Mouse (Mus musculus): ENCODE measurements around the gene Lgals2.

The Lgals2 gene

DNA sequence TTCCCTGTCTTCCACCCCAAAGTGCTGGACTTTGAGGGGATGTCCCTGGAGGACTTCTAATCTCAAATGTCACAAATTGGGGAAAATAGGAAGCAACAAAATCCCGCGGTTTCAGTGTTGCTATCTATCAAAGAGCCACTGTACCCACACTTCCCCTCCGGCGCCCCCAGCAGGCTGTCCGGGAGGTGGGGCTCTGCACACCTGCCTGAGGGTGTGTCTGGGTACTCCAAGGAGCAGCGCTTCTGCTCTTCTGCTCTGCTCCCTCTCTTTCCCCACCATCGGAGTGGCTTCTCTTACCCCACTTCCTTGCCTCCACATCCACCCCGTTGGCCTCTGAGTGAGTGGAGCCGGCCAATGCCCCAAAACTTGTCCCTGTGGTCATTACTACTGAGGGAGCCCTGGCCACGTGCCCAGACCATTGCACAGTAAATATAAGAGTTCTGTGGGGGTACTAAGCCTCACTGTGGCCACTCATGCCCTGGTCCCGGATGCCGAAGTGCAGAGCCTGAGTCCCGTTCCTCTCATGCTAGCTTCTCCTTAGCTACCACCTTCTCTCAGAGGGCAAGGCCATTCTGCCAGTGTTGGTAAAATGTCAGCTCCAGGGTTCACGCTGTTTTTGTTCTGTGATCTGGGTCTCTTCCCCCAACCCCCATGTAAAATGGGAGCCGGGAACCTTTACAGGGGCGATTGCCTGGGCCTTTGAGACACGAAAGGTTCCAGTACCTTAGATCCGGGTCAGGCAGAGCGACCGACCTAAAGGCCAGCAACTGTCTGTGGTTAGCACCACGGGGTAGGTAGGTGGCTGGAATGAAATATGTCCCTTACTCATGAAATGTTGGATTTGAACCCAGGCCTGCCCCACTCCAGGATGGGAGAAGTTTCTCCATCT, 11.5 kb downstream of the Lgals2 start:
- no peak for DNase-seq (ENCODE audit: low read depth, low spot score)

DNA sequence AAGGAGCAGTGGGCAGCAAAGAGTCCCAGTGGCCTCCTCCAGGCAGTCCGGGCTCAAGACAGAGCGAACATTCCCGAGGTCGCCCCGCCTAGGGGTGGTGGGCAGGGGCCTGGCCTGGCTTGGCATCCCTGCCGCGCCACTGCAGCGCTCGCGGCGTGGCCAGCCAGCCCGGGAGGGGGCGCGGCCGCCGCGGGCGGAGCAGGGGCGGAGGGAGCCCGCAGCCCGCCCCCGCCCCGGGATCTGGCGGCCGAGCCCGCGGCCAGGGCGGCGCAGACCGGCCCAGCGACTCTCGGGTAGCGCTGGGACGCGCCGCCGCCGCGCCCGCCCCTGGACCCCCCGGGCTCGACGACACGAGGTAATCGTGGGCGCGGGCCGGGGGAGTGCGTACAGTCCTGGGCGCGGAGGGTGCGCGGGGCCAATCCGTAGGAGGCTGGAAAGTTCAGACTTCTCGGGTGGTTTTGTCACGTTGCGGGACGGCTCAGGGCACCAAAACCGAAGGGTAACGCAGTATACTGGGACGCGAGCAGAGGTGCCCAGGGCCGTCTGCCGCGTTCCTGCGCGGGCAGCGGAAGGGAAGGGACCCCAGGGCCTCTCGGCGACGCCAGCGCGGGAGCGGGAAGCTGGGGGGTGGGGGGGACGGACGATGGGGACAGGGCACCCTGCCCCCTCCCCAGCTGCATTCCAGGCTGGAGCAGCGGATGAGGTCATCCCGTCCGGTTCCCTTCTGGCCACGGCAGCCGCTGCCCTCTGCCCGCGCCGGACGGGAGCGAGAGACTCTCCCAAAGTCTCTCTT, 12.8 kb downstream of the Lgals2 start, which contains the start of gene Cdc42ep1:
Gene Cdc42ep1, plus strand, starts transcription at position 254 of the 793 bp plus-strand sequence.
- DNase-seq (ENCODE audit: low read depth, low spot score): no peak

DNA sequence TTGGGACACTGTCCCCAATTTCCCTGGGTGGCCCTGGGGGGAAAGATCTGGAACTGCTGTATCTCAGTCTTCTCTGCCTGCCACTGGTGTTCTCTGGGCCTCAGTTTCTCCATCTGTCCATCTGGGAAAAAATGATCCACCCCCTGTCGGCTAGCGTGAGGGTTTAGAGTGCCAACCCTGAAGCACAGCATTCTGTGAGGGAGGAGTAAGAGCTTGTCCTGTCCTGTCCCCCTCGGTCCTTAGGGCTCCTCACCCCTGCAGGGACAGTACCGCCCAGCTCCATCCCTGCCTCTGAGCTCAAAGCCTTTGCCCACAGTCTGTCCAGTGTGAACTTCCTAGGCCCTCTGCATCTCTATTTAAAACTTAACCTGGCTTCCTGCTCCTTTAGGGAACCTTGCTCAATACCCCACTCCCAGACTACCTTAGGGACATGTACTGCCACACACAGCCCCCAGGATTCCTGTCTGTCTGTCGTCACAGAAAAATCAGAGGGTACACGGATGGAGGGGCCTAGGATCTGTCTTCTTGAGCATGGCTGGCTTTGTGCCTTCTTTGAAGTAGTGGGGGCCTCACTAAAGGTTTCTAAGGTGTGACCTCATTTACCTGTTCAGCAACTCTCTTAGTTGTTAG, 14.1 kb downstream of the Lgals2 start:
- no peak for DNase-seq (ENCODE audit: low read depth, low spot score)

DNA sequence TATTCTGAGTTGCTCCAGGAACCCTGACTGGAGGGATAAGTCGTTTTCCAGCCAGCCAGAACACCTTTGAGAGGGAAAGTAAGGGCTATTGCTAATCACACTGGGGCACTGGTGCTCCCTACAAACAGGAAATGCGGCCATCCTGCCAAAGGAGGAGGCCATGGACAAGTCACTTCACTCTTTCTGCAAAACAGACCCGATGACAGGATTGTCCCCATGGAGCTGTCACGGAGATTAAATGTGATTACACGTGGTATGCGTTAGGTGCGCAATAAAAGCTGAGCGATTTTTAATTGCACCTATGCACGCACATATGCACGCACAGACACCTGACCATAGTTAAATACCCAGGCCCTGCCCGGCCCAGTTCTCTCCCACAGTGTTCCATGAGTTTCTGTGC, 14.6 kb downstream of the Lgals2 start:
- no peak for DNase-seq (ENCODE audit: low read depth, low spot score)

DNA sequence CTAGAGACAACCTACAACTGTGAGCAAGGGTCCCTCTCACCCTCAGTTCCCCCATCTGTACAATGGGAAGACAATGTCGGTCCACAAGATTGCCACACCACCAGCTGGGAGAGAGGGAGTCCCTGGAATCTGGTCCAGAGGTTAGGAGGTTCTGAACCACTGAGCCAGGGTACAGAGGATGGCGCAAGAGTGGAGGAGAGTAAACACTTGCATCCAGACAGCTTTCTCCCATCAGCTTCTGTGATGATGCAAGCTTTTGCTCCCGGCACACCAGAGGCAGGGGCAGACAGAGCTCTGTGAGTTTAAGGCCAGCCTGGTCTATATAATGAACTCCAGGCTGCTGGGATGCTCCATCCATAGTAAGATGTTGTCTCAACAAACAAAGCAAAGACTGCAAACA, 15.1 kb downstream of the Lgals2 start:
- no peak for DNase-seq (ENCODE audit: low read depth, low spot score)

DNA sequence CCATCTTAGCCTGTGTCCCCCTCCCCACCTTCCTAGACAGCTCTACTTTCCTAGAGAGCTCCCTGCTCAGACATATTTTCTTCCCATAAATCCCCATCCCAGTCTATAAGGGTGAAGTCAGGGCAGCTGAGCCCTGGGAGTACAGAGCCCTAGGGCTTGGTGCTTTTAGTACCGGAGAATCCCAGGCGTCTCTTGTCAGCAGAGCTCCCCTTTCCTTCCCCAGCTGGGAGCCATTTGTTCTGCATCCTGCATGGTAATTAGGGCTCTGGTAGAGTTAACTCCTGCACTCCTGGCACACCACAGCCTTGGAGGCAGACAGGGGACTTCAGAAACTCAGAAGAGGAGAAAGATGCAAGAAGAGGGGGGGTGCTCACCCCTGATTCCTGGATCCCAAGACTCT, 15.6 kb downstream of the Lgals2 start:
- no peak for DNase-seq (ENCODE audit: low read depth, low spot score)

DNA sequence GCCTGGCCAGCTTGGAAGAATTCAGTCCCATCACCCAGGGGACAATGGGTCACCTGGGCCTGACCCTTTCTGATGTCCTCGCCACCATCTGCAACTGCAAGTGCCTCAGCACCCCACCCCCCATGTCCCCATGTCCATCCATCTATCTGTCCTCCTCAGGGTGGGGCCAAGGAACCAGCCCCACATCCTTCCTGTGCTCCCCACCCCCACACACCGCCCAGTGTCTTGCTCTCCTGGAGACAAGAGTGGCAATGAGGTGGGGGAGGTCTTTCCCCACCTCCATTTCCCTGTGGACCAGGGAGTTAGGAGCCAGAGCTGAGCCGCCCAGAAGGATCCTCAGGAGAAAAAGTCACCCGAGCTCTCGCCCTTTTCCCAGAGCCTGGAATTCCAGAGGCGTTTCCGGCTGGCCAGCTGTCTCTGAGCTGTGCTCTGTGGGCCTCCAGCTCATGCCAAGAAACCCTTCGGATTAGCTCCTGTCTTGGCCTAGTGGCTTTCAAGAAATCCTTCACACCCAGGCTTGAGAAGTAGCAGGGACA, 19.2 kb downstream of the Lgals2 start:
- no peak for DNase-seq (ENCODE audit: low read depth, low spot score)

DNA sequence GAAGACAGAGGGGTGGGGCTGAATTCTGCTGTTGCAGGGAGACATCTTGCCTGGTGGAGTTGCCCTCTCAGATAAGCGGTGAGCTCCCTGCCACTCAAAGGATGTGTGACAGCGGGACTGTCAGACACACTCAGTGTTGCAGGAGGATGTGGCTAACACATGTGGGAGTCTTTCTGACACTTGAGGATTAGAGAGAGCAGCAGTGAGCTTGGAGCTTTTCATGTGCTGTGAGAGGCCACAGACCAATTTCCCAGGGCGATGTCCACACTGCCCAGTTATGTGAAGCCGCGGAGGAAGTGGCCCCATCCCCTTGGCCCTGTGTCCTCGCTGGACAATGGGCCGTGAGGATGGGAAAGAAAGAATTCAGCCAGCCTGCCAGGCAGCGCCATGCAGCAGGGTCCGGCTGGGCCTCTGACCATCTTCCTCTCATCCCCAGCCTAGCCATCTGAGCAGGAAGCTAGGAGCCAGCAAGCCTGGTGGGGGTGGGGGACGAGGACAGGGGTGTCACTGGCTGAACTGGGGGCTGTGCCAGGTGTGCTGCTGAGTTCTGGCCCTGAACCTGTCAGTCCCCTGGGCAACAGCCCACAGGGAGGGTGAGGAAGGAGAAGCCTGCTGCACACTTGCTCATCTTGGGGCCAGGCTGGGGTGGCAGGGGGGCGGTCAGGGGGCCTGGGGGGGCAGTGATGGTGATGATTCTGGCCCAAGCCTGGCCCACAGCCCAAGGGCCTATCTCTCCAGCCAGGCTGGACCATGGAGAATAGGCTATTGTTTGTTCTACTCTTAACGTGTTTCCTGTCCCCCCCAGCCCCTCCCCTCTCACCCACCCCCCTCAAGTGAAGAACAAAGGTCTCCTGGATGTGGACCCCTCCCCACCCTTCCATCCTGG, 19.9 kb downstream of the Lgals2 start:
- peak; percentile 85 for DNase-seq (ENCODE audit: low read depth, low spot score)

DNA sequence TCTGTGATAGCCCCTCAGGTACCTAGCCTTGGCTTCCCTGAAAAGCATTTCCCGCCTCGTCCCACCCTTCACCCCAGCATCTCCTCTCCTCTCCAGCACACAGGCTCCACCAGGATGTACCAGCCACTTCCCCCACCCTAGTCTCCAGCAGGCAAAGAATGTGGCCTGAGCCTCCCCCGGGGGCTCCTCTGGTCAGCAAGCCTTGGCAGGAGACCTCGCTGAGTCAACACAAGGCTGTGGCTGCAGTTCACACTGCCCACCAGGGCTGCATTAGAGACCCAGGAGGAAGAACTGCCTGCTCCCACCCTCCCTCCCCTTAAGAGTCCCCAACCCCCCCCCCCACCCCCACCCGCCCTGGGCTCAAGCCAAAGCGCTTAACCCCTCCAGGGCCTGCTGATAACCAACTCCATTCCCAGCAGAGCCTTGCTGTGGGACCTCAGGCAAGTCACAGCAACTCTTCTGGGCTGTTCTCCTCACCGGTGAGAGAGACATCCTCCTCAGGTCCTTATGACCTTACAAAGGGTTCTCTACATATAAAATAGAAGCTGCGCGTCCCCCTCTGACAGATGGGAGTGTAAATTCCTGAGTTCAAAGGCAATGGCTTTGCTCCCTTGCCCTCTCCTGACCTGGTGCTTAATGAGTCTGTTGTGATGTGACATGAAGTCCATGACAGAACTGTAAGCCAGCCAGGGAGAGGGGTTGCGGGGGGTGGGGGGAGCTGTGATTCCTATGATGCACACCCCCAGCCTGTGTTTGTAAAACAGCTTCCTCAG, 20.9 kb downstream of the Lgals2 start:
- DNase-seq (ENCODE audit: low read depth, low spot score): no peak

DNA sequence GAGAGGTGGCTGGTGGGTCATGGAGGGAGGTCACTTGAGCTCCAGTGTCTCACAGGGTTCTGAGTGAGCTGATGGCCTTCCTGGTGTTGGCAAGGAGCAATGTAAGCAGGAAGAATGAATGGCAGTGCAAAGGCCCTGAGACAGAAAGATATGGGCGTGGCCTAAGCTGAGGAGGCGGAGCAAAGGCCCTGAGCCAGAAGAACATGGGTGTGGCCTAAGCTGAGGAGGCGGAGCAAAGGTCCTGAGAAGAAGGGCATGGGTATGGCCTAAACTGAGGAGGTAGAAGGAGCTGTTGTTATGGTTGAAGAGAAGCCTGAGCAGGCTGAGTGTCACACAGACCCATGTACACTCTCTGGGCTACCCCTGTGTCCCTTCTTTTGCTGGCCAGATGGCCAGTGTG, 21.7 kb downstream of the Lgals2 start:
- no peak for DNase-seq (ENCODE audit: low read depth, low spot score)

DNA sequence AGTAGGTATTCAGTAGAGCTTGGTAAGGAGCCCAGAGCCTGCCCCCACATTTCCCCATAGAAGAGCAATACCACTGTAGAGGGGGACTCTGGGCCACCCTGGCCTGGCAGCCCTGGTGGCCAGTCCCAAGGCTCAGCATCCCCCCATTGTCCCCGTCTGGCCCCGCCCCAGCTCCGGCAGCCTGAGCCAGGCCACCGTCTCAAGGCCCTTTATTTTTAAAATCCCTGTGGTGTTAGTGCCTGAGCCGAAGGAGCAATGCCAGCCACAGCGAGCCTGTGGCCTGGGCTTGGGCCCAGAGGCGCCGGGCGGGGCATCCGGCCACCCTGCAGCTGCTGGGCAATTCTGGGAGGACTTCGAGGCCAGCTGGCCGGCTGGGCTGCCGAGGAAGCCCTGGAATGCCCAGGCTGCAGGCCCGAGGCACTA, 22.6 kb downstream of the Lgals2 start:
- DNase-seq (ENCODE audit: low read depth, low spot score): no peak

DNA sequence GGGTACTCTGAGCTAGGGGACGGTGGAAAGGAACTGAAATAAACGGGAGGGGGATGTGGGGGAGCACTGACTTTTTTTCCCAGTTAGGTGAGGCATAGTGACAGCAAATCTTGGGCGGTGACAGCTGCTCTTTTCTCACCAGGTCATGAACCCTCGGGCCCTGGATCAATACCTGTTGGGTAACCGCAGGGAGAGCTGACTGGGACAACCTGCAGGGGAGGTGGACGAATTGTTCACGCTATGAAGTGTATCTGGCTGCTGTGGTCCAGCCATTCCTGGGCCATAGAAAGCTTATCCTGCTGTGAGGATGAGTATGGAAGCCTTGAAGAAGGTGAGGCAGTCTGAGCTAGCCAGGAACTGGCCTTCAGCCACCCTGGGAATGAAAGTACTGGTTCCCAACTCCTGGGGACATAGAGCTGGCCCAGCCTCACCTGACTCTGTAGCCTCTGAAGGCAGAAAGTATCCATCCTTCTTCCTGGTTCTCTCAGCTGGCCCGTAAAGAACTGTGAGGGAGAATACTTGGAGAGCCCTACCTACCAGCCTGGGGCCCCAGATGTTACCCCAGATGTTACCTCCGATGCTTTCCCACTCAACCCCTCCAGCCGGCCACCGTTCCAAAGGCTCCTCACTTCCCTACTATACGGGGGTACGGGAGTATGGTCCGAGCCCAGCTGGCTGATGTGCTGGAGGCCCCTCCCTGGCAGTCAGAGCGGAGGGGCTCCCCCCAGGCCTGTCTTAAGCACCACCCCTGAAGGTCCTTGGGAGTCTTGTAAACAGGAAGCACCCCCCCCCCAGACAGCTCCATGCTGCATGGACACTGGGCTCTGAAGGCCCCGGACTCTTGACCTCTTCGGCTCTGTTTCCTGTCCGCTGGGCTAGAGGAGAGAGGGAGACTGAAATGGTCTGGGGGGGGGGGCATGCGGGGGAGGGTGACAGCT, 23.3 kb downstream of the Lgals2 start:
- no peak for DNase-seq (ENCODE audit: low read depth, low spot score)

DNA sequence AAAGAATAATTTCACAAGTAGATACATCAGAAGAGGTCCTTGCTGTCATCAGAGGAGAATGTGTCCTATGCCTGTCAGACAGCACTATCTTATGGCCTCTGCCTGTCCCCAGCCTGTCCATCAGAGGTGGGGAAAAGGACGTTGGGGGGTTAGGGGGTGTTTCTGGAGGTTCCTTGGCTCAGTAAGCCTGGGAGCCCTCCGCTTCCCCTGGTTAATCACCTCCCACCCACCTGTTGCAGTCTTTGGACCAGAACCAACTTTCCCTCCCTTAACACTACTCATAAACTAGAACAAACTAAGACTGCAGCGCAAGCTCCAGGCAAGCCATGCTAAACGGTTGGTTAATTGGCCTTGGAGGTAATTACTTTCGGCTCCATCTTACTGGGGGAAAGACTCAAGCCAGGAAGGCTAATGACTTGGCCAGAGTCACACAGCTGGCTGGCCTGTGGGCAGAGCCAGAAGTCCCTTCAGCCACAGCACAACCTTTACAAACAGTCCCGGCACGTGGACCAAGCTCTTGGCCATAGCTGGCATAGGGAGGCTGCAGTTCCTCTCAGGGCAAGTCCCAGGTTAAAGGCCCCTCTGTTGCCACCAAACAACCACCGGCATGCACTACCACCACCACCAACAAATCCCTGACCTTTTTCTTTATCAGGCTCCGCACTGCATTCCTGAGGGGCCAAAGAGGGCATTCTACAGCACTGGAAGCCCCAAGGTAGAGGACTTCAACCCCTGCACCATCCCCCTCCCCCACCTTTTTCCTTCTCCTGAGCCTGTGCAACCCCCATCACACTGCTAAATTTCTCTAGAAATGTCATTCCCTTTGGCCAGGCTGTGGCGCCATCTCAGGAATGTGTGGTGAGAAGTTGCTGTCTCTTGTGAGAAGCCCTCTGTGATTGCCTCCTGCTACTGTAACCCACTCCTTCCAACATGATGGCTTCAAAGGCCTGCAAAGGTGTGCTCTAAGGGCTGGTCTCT, 24.3 kb downstream of the Lgals2 start:
- no peak for DNase-seq (ENCODE audit: low read depth, low spot score)

DNA sequence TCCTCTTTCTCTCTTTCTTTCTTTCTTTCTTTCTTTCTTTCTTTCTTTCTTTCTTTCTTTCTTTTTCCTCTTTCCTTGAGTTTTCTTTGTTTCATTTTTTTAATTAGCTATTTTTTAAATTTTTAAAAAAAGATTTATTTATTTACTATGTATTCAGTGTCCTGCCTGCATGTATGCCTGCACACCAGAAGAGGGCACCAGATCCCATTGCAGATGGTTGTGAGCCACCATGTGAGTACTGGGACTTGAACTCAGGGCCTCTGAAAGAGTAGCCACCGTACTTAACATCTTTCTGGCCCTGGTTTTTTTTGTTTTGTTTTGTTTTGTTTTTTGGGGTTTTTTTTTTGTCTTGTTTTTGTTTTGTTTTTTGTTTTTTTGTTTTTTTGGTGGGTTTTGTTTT, 25.7 kb downstream of the Lgals2 start:
- no peak for DNase-seq (ENCODE audit: low read depth, low spot score)

DNA sequence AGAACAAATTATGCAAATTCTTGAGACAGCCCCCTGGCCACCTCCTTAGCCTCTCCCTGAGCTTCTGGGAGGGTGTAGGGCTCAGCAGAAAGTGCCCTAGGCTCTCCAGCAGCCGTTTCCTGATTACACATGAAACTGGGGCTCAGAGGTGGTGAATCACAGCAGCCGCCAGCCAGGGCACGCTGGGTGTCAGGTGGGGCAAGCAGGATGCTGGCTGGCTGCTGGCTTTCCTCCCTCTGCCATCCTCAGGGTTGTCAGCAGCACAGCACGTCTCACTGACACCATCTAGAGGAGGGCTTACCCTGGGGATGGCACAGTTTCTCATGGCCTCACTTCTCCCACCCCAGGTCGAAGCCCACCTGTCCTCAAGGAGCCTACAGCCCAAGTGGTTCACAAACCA, 27.0 kb downstream of the Lgals2 start:
- DNase-seq (ENCODE audit: low read depth, low spot score): peak; percentile 74

DNA sequence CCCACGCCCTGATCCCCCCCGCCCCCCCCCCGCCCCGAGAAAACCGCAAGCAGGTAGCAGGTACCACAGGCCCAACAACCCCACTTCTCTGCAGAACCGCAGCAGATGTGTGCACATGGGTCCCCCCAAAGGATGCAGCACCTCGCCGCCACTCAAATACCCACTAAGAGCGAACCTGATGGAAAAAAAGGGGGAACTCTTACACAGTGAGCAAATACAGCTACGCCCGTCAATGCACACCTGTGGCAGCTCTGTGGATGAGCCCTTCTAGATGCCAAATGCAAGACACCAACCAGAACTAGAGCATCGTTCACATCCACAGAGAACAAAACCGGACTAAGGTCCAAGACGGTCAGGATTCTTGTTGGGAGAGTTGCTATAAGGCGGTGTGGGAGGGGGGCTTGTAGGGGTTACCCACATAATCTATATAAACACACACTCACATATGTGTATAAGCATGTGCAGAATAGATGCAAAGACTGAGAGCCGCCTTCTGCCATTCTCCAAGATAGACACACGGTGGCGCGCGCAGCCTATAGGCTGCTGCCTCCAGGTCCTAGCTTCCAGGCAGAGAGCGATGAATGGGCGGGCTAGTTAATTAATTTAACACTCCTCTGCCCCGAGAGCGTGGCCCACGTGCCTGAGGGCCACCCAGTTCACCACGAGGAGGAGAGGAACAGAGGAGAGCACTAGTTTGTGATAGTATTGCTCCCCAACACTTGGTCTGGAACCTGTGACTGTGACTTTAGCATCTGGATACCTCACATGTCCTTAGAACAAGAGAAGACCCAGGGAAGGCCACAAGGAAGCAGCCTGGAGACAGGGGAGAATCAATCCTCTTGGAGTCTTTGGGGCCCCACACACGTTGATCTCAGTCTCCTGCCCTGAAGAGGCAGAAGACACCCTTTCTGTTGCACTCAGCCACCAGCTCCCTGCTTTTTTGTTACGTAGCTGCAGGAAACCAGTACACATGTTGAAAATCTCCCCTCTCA, 28.8 kb downstream of the Lgals2 start:
- DNase-seq (ENCODE audit: low read depth, low spot score): peak; percentile 75

DNA sequence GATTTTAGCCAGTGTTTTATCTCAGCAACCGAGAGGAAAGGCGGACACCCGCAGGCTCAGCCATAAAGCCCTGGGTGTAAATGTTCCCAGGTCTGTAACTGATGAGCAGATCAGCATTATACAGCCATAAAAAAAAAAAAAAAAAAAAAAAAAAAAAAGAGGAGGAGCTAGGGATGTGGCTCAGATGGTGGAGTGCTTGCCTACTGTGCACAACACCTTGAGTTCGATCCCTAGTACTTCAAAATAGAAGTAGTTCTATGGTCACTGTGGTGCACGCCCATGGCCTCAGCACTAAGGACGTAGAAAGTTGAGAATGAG, 39.3 kb downstream of the Lgals2 start:
- DNase-seq (ENCODE audit: low read depth, low spot score): no peak

All from CD4-positive helper T cell, adult 2 months (primary cell).